Mouse (Mus musculus) testis, adult 2 months (tissue): ENCODE measurements around the gene Xrcc2.

Experiments used
- CTCF ChIP-seq: fragments of 200-500 bp; IDR thresholded peaks from 2 replicates; pipeline ENCODE4 v1.5.1; 2012; ENCODE audit warnings: low read depth, mild to moderate bottlenecking, inconsistent platforms, low read length, moderate library complexity; ENCODE audit not compliant: control insufficient read depth, insufficient read depth, insufficient replicate concordance
- POLR2A ChIP-seq: fragments of 200-500 bp; IDR thresholded peaks from 2 replicates; pipeline ENCODE4 v1.6.1; 2012; ENCODE audit warnings: low read depth, mild to moderate bottlenecking, inconsistent platforms, low read length, moderate library complexity; ENCODE audit not compliant: control insufficient read depth

DNA sequence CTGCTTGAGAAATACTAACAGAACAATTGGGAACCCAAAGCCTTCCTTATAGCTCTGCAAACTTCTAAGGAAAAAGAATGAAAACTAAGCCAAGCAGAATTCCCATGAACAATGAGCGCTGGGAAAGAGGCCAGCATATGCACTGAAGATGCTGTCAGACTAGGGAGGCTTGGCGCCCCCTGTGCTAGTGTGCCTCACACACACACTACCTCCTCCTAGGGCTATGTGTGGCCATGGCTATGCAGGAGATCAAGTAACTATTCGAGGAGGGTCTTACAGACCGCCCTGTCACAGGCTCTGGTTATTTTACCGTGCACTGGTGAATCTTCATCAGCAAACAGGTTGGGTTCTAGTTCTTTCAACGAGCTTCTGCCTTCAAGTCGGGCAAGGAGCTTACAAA lies 7.7 kb downstream of the Xrcc2 start:
- TF ChIP-seq POLR2A (no peak), CTCF (no peak)
